Mouse (Mus musculus) right cerebral cortex, adult 18-20 months (tissue): Measurements from ENCODE around the gene Nek5.

Experiments used
- DNase-seq: peaks from one replicate; pipeline ENCODE4 v3.0.0; 2022; ENCODE audit warnings: mixed read lengths

Nek5 gene

GRCm38 (mm10) chr8:22079313-22080007, 45.4 kb downstream of the Nek5 start:
- no peak for DNase-seq

GRCm38 (mm10) chr8:22061126-22061525, 63.7 kb downstream of the Nek5 start:
- no peak for DNase-seq

DNA sequence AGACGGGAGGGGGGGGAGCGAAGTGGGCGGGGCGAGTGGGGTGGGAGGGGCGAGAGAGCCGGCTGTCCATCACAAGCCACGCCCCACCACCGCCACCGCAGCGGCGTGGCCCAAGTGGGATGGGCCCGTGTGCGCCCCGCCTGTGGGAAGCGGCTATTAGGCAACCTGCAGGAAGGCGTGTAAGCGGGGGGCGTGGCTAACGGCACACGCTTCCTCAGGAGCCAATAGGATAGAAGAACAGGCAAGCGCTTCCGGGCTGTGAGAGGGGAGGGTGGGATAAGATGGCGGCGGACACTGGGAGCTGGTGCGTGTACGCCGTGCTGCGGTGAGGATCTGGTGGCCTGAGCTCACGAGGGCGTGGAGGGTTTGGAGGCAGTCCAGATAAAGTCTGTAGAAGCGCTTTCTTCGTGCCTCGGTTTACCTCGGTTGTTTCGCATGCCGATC, 64.4 kb downstream of the Nek5 start, which contains the start of gene Alg11:
TSS of gene Alg11 (plus strand) at position 276 of the 444 bp plus-strand sequence.
- peak; percentile 98 for DNase-seq

- DNase-seq = no peak
These were observed 64.9 kb downstream of the Nek5 start, which contains the start of gene Atp7b for GRCm38 (mm10) chr8:22059821-22060445. Gene Atp7b (minus strand): TSS chr8:22060305.

DNA sequence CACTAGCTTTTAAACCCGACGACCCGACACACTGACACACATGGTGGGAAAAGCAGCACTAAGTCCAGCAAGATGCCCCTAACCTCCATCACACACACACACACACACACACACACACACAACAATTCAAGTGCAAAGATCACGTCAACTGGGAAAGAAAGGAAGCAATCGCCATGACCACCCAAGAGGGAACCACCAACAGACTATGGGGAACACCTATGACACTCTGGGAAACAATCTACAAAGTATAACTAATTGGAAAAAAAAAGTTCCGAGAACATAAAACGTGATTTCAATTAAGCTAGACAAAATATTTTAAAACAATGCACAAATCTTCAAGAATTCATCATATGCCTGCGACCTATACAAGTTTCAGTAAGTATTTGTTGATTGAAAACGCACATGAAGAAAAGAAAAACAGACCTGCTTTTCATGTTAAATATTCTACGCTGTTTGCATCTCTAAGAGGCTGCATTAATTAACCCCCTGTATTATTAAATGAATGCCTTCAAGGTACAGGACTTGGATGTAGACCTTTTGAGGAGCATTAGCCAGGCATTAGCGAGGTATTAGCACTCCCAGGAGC, 65.6 kb downstream of the Nek5 start:
- no peak for DNase-seq

DNA sequence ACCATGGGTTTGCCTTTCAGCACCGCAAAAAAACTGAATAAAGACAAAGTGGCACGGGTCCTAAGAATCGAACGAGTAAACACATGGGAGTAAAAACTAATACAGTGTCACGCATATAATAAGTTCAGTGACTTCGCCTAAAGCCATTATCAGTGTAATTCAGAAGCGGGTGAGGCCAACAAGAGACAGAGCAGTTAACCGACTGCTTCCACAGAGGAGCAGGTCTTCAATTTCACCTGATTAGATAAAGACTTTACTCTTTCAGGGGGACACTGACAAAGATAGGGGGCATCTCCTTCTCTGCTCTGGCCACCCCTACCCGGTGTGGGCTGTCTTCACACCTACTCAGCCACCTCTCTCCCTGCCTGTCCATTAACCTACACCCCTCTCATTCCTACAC, 66.5 kb downstream of the Nek5 start:
- no peak for DNase-seq

DNA sequence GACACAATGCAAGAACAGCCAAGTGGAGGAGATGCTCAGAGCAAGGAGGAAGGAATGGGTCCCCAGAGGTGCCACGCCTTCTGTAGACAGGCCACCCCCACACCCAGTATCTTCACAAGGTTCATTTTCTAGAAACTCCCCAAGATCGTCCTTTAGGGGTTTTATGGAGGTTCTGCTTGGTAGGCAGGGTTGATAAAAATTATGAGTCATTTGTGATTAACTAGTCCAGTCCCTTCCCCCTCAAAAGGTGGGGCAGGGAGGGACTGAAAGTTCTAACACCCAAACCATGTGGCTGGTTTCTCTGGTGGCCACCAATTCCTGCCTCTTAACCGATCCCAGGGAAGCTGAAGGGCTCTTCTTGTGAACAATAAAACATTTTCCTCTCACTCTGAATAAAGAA, 68.0 kb downstream of the Nek5 start:
- no peak for DNase-seq

DNA sequence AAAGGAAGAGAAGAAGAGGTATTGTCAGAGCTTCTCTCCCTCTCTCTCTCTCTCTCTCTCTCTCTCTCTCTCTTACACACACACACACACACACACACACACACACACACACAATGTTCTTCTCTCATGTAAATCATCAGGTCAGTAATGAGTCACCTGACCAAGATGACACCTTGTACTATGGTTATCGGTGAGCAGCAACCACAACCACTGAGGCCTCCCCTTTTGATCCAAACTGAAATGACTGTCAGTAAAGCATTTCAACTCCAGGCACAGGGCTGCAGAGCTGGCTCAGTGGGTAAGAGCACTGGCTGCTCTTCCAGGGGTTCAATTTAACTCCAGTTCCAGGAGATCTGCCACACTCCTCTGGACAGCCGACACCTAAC, 69.4 kb downstream of the Nek5 start:
- DNase-seq = no peak

GRCm38 (mm10) chr8:22054674-22055491, 70.0 kb downstream of the Nek5 start:
- no peak for DNase-seq

DNA sequence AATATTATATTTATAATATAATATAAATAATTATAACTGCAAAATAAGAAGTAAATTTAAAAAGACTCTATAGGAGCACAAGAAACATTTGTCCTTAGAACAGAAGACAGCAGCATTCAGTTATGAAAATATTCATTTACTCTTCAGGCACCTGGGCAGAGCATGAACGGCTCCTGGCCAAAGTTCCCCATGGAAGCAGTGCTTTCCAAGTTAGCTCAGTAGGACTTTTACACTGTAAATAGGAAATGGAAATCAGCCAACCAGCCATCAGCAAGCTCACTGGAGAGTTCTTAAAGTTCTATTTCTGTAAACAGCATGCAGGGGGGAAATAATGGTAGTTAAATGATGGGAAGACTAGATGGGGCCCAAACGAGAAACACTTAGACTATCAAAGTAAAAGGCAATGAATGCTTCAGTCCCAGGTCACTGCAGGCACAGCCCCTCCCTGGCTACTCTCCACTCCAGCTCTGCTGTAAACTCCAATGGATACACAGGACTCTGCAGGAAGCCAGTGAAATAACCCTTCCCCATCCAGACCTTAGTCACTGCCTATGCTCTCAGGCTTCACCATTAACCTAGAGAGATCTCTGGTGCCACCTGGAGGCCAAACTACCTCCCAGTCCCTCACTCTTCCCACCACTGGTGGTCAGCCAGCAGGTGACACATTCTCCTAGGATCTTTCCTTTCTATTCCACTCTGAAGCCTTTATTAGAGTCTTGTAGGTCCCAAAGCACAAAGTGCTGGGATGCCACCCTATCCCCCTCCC, 77.0 kb downstream of the Nek5 start:
- DNase-seq = no peak

GRCm38 (mm10) chr8:22043706-22044105, 81.1 kb downstream of the Nek5 start:
- no peak for DNase-seq

DNA sequence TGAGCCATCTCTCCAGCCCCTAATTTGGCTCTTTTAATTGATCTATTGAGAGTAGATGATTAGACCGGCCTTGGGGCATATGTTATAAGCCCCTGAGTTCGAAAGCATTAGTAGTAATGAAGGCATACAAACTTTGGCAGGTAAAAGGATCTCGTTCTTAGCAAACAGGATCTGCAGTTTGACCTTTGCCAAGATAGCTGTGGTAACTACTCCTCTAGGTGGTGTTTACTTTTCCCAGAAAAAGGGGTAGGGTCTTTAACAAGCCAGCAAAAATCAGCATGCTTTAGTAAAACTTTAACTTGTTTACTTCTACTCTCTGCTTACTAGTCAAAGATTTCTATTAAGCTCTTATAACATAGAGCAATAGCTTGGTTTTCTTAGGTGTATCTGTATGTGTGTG, 82.3 kb downstream of the Nek5 start:
- DNase-seq = no peak

DNA sequence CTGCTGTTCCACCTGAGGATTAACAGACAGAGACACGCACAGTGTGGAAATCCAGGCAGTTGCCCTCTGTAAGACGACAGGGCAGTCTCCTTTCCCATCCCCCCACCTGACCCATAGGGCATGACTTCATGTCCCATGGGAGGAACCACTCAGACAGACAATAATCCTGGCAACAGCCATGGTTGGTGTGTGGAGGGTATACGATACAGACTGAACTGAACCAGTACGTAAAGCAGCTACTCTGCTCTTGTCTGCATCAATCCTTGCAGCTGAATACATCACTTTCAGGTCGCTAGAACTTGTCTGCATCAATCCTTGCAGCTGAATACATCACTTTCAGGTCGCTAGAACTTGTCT, 84.7 kb downstream of the Nek5 start:
- no peak for DNase-seq

DNA sequence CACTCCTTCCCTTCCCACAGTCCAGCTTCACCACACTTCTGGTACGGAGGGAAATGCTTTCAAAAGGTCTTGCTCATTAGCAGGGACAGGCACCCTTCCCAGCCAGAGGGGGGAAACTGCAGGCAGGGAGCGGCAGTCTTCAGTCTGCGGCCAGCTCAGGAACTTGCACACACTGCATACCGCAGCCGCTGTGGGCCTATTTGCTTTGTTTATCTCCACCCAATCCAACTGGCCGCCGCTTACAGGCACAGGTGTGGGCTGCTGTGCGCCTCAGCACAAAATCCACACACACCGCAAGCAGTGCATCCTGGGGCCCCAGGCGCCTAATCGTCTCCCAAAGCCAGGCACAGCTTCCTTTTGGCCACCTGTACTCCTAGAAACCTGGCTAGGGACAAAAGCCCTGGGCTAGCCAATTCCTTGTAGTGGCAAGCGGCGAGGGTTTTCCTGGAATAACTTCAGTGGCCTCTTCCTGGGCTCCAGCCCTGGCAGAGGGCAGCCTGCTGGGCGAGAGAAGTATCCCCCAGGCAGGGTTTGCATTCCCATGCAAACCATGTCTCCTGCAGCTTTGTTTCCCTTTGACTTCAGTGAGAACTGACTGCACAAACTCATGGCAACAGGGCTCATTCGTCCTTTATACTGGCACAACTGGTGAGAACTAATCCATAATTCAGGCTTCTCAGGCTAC, 85.2 kb downstream of the Nek5 start:
- DNase-seq = no peak

- DNase-seq = no peak
These were observed 87.8 kb downstream of the Nek5 start for GRCm38 (mm10) chr8:22037022-22037421.

DNA sequence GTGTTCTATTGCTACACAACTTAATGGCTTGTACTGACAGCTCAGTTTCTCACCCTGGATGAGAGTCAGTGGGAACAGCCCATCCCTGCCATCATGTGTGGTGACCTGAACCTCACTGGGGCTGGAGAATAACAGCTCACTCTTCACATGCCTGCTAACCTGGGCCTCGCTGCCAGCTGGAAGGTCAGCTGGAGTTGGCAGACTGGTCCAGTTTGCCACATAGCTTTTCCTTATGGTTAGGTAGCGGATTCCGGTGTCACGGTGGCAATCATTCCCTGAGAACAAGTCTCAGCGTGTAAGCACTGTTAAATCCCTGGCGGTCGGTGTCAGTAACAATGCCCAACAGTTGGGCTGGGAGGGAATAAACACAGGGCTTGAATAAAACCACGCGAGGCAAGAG, 88.7 kb downstream of the Nek5 start:
- no peak for DNase-seq

DNA sequence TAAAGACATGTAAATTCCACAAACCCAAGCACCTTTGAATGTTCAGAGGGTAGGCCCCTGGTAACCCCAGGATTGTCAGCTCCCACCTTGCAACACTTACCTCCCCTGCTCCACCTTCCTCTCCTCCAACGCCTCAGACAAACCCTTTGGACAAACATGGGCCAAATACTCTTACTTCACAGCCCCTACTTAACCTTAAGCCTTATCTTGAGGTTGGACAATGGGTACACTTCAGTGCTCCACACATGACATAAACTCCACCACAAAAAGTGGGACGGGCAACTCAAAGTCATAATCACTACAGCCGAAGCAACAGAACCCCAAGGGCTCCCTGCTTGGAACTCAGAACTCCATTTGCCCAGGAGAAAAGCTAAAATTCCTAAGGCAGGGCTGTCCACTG, 93.9 kb downstream of the Nek5 start:
- no peak for DNase-seq

- no peak for DNase-seq
These were observed 95.9 kb downstream of the Nek5 start for GRCm38 (mm10) chr8:22028973-22029372.

GRCm38 (mm10) chr8:22025241-22025640, 99.6 kb downstream of the Nek5 start:
- no peak for DNase-seq
